Mouse (Mus musculus) testis, postnatal 14 days (tissue): ENCODE measurements around the gene 2210408I21Rik.

Experiments
- DNase-seq: peaks from one replicate; pipeline ENCODE4 v3.0.0; 2021; ENCODE audit warnings: low spot score

The 2210408I21Rik gene

DNA sequence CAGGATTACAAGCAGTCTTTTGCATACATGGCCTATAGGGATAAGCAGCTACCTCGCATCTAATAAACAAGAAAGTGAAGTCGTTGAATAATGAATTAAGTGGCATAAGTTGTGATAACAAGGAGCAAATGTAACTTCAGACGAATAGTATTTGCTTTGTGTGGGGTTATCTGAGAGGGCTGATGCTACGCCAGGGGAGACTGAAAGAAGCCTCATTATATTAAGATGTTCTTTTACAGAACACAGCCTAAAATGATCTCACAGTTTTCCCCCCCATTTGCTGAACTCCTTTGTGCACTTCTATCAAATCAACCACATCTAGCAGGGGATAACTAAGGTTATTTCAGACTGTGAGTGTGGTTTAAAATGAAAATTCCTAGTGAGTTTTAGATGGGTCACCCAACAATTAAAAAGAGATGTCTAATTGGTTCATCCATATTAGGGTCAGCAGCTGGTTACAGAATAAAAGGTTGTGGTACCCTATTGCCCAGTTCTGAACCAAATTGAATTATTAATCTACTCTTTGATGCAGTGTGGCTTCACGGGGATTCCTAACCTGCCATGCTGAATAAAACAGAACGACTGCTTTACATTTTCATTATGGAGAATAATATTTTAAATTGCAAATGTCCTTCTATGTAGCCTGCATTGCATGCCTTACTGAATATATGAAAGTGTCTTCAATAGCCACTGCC is 343.2 kb downstream of the 2210408I21Rik start:
- DNase-seq: no peak

DNA sequence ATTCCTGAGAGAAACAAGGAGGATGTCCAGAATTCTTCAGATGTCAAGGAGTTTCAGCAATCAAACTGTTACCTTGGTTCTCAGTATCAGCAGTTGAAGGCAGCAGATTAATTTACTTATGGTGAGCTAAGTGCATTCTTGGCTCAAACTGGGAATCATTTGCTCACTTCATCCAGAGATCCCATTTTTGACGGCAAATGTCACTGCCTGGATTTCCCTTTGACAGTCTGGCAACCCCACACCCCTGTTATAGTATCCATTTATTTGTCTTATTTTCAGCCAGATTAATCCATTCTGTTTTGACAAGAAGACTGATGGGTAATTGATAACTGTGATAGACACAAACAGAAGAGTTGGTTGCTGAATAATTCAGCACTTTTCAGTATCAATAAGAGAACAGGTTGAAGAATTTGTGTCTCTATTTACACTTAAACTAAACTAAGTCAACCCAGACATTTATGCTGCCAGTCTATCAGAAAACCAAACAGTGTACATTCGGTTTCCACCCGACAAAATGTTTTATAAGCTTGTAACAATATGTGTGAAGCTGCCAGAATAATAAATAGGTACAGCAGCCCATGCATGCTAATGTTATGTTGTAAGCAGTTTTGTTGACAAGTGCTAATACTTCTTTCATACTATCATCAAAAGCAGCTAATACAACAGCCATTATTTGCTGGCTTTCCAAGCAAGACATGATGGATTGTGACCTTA is 354.8 kb downstream of the 2210408I21Rik start:
- DNase-seq: no peak

DNA sequence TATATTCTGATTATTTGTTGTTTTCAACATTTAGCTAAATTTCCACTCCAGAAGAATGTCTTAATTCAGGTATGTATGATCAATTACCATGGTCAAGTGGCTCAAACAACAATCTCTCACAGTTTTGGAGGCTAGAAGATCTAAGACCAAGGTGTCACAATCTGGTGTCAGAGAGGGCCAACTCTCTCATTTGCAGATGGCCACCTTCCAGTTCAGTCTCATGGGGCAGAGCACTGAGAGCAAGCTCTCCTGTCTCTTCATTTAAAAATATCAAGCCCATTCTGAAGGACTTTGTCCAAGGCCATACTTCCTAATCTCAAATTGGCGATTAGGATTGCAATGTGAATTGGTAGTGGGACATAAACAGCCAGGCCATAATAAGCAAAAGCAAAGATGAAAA is 378.7 kb downstream of the 2210408I21Rik start:
- DNase-seq: no peak

DNA sequence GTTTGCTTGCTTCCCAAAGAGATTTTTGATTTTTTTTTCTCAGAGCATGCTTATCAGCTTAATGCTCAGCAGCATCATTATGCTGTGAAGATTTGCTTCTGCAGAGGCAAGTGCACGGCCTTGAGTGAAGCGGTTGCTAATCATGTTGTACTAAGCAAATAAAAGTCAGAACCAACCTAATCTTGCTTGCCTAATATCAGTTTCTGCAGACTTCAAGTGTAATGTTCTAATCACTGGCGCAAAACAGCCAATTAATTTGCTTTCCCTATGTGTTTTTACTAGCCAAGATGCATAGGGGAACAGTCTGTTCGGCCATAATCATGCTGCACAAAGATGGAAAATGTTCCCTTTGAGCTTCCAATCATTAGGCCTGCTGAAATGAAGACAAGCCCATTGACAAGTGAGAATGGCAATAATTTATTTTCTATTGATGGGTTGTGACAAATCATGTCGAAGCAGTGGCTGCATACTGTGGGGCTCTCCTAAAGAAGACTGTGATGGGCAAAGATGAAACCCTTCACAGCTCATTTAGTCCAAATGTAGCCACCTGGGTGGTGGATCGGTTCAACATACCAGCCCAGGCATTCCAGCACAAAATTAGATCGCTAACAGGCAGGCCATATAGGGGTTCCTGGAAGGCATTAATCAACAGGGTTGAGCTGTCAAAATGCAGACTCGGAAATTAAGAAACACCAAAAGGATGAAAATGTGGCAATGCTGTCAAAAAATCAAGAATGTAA is 393.8 kb downstream of the 2210408I21Rik start:
- DNase-seq: no peak

DNA sequence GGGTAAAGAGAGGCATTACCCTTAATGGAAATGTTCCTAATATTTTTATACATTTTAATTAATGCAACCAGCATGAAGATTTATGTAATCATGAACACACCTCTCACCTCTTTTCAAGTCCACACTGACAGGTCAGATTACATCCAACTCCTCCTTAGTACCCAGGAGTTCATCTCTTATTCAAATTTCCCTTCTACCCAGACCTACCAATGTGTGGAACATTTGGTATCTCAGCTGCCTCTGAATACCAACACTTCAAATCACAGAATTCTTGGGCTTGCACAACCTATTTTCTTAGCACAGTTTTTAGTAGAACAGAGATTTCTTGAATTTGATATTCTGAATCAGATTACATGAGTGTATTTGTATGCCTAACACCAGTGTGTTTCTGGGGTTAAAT is 394.4 kb downstream of the 2210408I21Rik start:
- no peak for DNase-seq

DNA sequence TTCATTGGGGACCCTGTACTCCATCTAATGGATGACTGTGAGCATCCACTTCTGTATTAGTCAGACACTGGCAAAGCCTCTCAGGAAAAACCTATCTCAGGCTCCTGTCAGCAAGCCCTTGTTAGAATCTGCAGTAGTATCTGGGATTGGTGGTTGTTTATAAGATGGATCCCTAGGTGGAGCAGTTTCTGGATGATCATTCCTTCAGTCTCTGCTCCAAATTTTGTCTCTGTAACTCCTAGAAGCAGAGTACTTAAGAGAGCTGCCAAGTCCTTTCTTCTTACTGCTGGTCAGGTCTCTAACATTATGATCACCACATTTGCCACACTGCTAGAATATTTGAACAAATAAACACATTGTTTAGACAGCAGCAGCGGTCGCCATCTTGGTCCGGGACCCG is 402.1 kb downstream of the 2210408I21Rik start:
- no peak for DNase-seq

DNA sequence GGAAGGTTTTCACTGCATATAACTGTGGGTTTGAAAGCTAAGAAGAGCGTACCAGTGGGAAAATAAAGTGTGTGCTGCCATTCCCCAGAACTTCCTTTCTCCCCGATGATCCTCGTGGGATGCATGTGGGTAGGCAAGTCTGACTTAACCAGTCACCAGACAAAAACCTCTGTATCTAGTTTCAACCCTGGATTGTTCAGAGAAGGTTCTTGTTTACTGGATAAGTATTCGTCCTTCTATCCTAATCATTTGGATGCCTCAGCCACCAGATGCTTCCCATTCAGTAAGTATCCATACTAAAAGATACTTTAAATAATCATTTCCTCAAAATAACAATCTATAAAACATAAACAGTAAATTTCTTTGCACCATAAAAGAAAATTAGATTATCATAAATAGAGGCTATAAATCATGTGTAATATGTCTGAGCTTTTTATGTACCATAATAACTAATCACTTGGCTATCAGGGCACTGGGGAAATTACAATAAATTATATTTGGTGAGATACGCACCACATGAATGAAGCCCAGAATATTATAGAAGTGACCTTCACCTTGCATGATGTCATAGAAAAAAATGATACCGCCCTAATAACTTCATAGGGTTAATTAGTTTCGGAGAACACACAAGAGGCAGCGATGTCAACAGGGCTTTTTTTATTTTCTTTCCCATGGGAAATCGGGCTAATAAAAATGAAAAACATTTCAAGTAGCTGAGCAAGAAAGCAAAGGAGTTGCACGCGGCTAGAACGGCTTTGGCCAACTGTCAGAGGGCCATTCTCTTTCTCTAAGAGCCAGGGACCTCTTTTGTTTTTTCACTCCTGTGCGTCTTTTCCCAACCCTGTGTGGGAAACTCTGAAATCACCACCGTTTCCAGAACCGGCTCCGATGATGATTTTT is 412.4 kb downstream of the 2210408I21Rik start:
- DNase-seq: no peak

DNA sequence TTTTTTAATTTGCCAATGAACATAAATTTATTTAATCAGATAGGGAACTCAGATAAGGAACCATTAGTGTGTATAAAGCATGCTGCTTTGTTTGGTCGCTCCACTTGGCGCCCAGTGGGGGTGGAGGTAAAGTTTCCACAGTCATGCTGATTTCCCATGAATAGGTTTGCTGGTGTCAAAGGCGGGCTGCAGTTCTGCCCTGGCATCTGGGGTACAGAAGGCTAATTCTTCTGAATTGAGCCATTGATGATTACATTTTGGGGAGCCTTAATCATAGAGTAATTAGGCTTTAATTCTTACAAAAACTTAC is 413.0 kb downstream of the 2210408I21Rik start:
- no peak for DNase-seq

DNA sequence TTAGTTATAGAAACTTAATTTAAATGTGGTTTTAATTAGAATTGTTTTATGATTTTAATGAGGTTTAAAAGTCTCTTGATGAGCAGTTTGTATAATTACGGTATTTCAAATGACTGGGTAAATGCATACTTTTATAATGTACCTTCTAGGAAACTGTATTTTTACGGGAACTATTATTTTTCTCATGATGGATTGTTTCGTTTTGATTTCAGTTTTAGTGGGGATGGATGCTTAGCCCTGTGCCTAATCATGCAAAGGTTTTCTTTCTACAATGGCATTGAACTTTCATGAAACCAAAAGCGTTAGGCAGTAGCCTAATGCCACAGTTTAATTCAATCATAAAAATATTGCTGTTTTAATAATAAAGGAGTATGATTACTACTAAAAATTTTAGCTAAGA is 413.4 kb downstream of the 2210408I21Rik start:
- no peak for DNase-seq

DNA sequence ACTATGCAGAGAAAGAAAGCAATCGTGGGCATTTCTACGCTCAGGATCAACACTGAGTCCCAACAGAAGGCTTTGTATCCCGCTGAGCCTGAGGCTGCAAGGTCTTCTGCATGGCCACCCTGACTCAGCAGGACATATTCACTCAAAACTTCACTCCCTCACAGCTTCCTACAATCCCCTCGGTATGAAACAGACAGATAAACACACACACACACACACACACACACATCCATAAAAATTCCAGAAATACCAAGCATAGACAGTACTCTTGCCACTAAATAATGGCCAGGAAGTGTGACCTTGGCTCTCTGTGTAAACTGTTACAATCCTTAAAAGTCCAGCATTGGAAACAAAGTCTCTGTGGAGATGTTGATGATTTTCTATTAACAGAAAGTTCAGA is 458.7 kb downstream of the 2210408I21Rik start:
- DNase-seq: no peak

DNA sequence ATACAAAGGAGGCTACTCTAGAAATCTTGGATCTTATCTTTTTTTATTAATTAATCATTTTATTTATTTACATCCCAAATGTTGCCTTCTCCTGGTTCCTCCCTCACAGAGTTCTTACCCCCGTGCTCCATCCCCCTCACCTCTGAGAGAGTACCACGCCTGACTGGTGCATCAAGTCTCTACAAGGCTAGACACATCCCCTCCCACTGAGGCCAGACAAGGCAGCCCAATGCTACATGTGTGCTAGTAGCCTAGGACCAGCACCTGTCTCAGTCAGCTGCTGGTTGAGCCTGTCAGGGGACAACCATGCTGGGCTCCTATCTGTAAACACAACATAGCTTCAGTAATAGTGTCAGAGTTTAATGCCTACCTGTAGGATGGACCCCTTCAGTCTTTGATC is 480.0 kb downstream of the 2210408I21Rik start:
- DNase-seq: no peak
